In genomic region chr4:134119644-134120043, GRCm38 (mm10) we compare ENCODE assay signal across 10 mouse cellular contexts. TPM values are rescaled to one million over a fixed set of nuclear protein-coding genes. Genes with fewer than 3 reads are reported as not detected.
DNase-seq lines count a peak whose midpoint lies in the region; TF ChIP-seq lines count a peak whose summit lies in the region.
"Had no signal": no experiment of that assay in that cellular context is flagged by ENCODE, and none has a peak within 500 bp of the region (broad histone marks: within the 10 kb centered on the region; RNA-seq: fewer than 3 reads in every experiment).

No protein-coding gene starts in this region.

- H3K9me3 ChIP-seq in ES-E14 (ENCODE audit: control insufficient read depth, insufficient read depth, low read depth, low read length) = no peaks in the 10 kb centered on the region
- H3K9me3 ChIP-seq: kidney, embryonic 15.5 days; midbrain, embryonic 12.5 days had no signal

- TF ChIP-seq CTCF in layer of hippocampus, adult 2 months (conservative IDR thresholded peaks at IDR 0.05) = peak; percentile 65

- no peaks in the 10 kb centered on the region for H3K36me3 ChIP-seq in ES-E14 (ENCODE audit: control insufficient read depth, insufficient read depth, low read length, poor library complexity, severe bottlenecking)
- H3K36me3 ChIP-seq: kidney, embryonic 15.5 days; midbrain, embryonic 12.5 days had no signal

- H3K9ac ChIP-seq in ES-E14 (ENCODE audit: insufficient read depth, low read depth, low read length, poor library complexity, severe bottlenecking) = peak overlapping the region; percentile 92
- H3K9ac ChIP-seq: kidney, embryonic 15.5 days; midbrain, embryonic 12.5 days had no signal

- intact Hi-C loops in left cerebral cortex, postnatal 36 days (cut with DNase I) = loop anchor here (10.0 kb wide), 1 partner anchor 85 kb away; no protein-coding TSS in a partner anchor

- in situ Hi-C loops in ES-E14 (cut with MboI; ENCODE audit: low sequenced_read_pairs in 2 of 2, unreplicated experiment in 2 of 2) = no loop called here

- no peak overlapping the region for H3K4me3 ChIP-seq in layer of hippocampus, adult 2 months
- H3K4me3 ChIP-seq in ES-E14 (ENCODE audit: insufficient read depth in 1 of 2, low read depth in 1 of 2, low read length in 2 of 2, poor library complexity in 1 of 2, severe bottlenecking in 1 of 2) = peak overlapping the region; percentile 17 to 63; a peak in 3 of 4 replicates
- H3K4me3 ChIP-seq: kidney, embryonic 15.5 days; midbrain, embryonic 12.5 days had no signal

- H3K27ac ChIP-seq in layer of hippocampus, adult 2 months = no peak overlapping the region
- peak overlapping the region; percentile 95 for H3K27ac ChIP-seq in ES-E14 (ENCODE audit: insufficient read depth, low read depth, low read length, poor library complexity, severe bottlenecking)
- H3K27ac ChIP-seq: kidney, embryonic 15.5 days; midbrain, embryonic 12.5 days had no signal

- peaks cover 21 to 53% of the 10 kb centered on the region in 2 experiments for H3K4me1 ChIP-seq in ES-E14 (ENCODE audit: control insufficient read depth in 2 of 2, insufficient read depth in 2 of 2, low read length in 2 of 2, poor library complexity in 1 of 2)

- DNase-seq in layer of hippocampus, adult 2 months (ENCODE audit: low spot score in 2 of 2) = no peak
- DNase-seq in layer of hippocampus, adult 8-10 months (ENCODE audit: low spot score in 2 of 2) = no peak
- DNase-seq in ES-E14 (ENCODE audit: low read depth, low spot score) = peak; percentile 85
- DNase-seq in c-Kit-positive CD71-positive TER-119-negative erythroid progenitor cells, embryonic 14.5 days (ENCODE audit: low read depth) = peak; percentile 48
- DNase-seq in retina, embryonic 14.5 days (ENCODE audit: low spot score) = peak; percentile 65
- no peak for DNase-seq in gastrocnemius, adult 18-20 months (ENCODE audit: low spot score)
- DNase-seq in urinary bladder, postnatal 36 days (ENCODE audit: low spot score in 2 of 2) = no peak
- DNase-seq in left cerebral cortex, postnatal 36 days (ENCODE audit: low spot score in 2 of 2) = no peak

TF ChIP-seq in ES-E14, 5 proteins besides CTCF, POLR2A, EP300 and RAD21:
- TF ChIP-seq CHD2 (IDR thresholded peaks at IDR 0.05; ENCODE audit: low read depth, low read length) = no peak
- TF ChIP-seq ZC3H11A (IDR thresholded peaks at IDR 0.05; ENCODE audit: borderline replicate concordance, low read depth, low read length) = no peak
- no peak for TF ChIP-seq MAFK (IDR thresholded peaks at IDR 0.05; ENCODE audit: insufficient read depth, low read depth, low read length)
- TF ChIP-seq ZNF384 (IDR thresholded peaks at IDR 0.05; ENCODE audit: low read depth, low read length) = no peak
- no peak for TF ChIP-seq HCFC1 (IDR thresholded peaks at IDR 0.05; ENCODE audit: borderline replicate concordance, insufficient read depth, low read length)

RNA-seq across cellular contexts. Expression of gene Sh3bgrl3, which starts 8.9 kb away (rescaled TPM):
- total RNA-seq in layer of hippocampus, adult 2 months (2021) = 100 to 1,000 TPM; 257 to 267 TPM
- 100 to 1,000 TPM; 185 to 289 (median 252) TPM for total RNA-seq in layer of hippocampus, adult 8-10 months (2022)
- 87.2 and 96.5 TPM in 2 replicates for total RNA-seq in ES-E14 (2012; rRNA removed)
- 10 to 100 TPM; 14.1 to 19.8 TPM for total RNA-seq in gastrocnemius, adult 18-20 months (2021)
- total RNA-seq in left cerebral cortex, postnatal 36 days (2021) = 100 to 1,000 TPM; 187 to 235 TPM

RNA-seq across cellular contexts. Expression of gene Ubxn11, which starts 17.3 kb away (rescaled TPM):
- 10 to 100 TPM; 34.0 to 42.4 TPM for total RNA-seq in layer of hippocampus, adult 2 months (2021)
- total RNA-seq in layer of hippocampus, adult 8-10 months (2022) = 10 to 100 TPM; 34.7 to 39.5 (median 35.6) TPM
- 12.4 and 23.3 TPM in 2 replicates for total RNA-seq in ES-E14 (2012; rRNA removed)
- total RNA-seq in gastrocnemius, adult 18-20 months (2021) = 1 to 10 TPM; 1.3 to 1.6 TPM
- total RNA-seq in left cerebral cortex, postnatal 36 days (2021) = 10 to 100 TPM; 23.3 to 46.3 TPM

RNA-seq across cellular contexts. Expression of gene Cd52, which starts 24.8 kb away (rescaled TPM):
- total RNA-seq in layer of hippocampus, adult 2 months (2021) = 1 to 10 TPM; 1.1 to 3.8 TPM
- total RNA-seq in layer of hippocampus, adult 8-10 months (2022) = 10 to 100 TPM in 2 of 4 experiments, 1 to 10 TPM in 2; 1.2 to 52.4 (median 18.2) TPM
- total RNA-seq in ES-E14 (2012; rRNA removed) = 1.5 and 13.0 TPM in 2 replicates
- under 1 TPM; 0.84 to 1.00 TPM for total RNA-seq in gastrocnemius, adult 18-20 months (2021)
- 1 to 10 TPM; 1.4 to 2.7 TPM for total RNA-seq in left cerebral cortex, postnatal 36 days (2021)

RNA-seq across cellular contexts. Expression of gene Crybg2, which starts 59.0 kb away (rescaled TPM):
- 1 to 10 TPM; 2.7 to 3.0 TPM for total RNA-seq in layer of hippocampus, adult 2 months (2021)
- 1 to 10 TPM in 3 of 4 experiments, under 1 TPM in 1; 0.54 to 6.4 (median 3.7) TPM for total RNA-seq in layer of hippocampus, adult 8-10 months (2022)
- 12.6 and 30.9 TPM in 2 replicates for total RNA-seq in ES-E14 (2012; rRNA removed)
- total RNA-seq in gastrocnemius, adult 18-20 months (2021) = under 1 TPM in 1 of 2 experiments, not detected in 1; 0.07 TPM
- total RNA-seq in left cerebral cortex, postnatal 36 days (2021) = 1 to 10 TPM; 3.5 to 4.2 TPM

Comparison
In these comparisons a context has a peak if more than half of its experiments do, and no peak if none do; other contexts are left out.
1. DNase-seq: peak in ES-E14 (single experiment), c-Kit-positive CD71-positive TER-119-negative erythroid progenitor cells, embryonic 14.5 days (single experiment) and retina, embryonic 14.5 days (single experiment); none in layer of hippocampus, adult 2 months (0 of 2), layer of hippocampus, adult 8-10 months (0 of 2), gastrocnemius, adult 18-20 months (single experiment), urinary bladder, postnatal 36 days (0 of 2) and left cerebral cortex, postnatal 36 days (0 of 2).